Mouse (Mus musculus): Measurements from ENCODE around the gene Ccdc50.

Gene Ccdc50

GRCm38 (mm10) chr16:27388761-27389451, at the start of gene Ccdc50:
Ccdc50 (plus strand) TSS chr16:27388869.
- DNase-seq: peak; percentile 73

- no peak for DNase-seq
Observed at GRCm38 (mm10) chr16:27347521-27347920, 41.1 kb upstream of the Ccdc50 start.

GRCm38 (mm10) chr16:27348359-27348758, 40.3 kb upstream of the Ccdc50 start:
- DNase-seq: no peak

- DNase-seq: no peak
Observed at GRCm38 (mm10) chr16:27349235-27349634, 39.4 kb upstream of the Ccdc50 start.

GRCm38 (mm10) chr16:27349878-27350532, 38.7 kb upstream of the Ccdc50 start:
- no peak for DNase-seq

- no peak for DNase-seq
Observed at GRCm38 (mm10) chr16:27354464-27354863, 34.2 kb upstream of the Ccdc50 start.

GRCm38 (mm10) chr16:27360059-27360458, 28.6 kb upstream of the Ccdc50 start:
- no peak for DNase-seq

- DNase-seq: no peak
Observed at GRCm38 (mm10) chr16:27370191-27370590, 18.5 kb upstream of the Ccdc50 start, which contains the start of gene Uts2b. Uts2b (minus strand) TSS chr16:27370239.

- no peak for DNase-seq
Observed at GRCm38 (mm10) chr16:27370700-27371099, 18.0 kb upstream of the Ccdc50 start.

- no peak for DNase-seq
Observed at GRCm38 (mm10) chr16:27374139-27374538, 14.5 kb upstream of the Ccdc50 start.

- no peak for DNase-seq
Observed at GRCm38 (mm10) chr16:27375318-27375717, 13.4 kb upstream of the Ccdc50 start.

GRCm38 (mm10) chr16:27376556-27376955, 12.1 kb upstream of the Ccdc50 start:
- DNase-seq: no peak

GRCm38 (mm10) chr16:27382217-27382616, 6.5 kb upstream of the Ccdc50 start:
- no peak for DNase-seq

- no peak for DNase-seq
Observed at GRCm38 (mm10) chr16:27384893-27385603, 3.6 kb upstream of the Ccdc50 start.

GRCm38 (mm10) chr16:27385649-27386048, 3.0 kb upstream of the Ccdc50 start:
- no peak for DNase-seq

GRCm38 (mm10) chr16:27386850-27387407, 1.7 kb upstream of the Ccdc50 start:
- DNase-seq: no peak

GRCm38 (mm10) chr16:27387634-27388611, 746 bp upstream of the Ccdc50 start:
- no peak for DNase-seq

- no peak for DNase-seq
Observed at GRCm38 (mm10) chr16:27389534-27390282, 1.0 kb downstream of the Ccdc50 start.

GRCm38 (mm10) chr16:27390306-27390705, 1.6 kb downstream of the Ccdc50 start:
- DNase-seq: no peak

GRCm38 (mm10) chr16:27391845-27392244, 3.2 kb downstream of the Ccdc50 start:
- no peak for DNase-seq

GRCm38 (mm10) chr16:27395251-27396037, 6.8 kb downstream of the Ccdc50 start:
- DNase-seq: no peak
